Mouse (Mus musculus) liver, adult 2 months (tissue): ENCODE data around the gene Serinc2.
"Not testable (repeated sequence)": the region's sequence is repeated elsewhere in the genome, so short reads cannot be mapped to it uniquely, and the experiment has no call there.

Source experiments
- CTCF ChIP-seq: fragments of 200-500 bp; IDR thresholded peaks from 2 replicates; pipeline ENCODE4 v1.5.1; 2011; ENCODE audit warnings: low read depth, low read length, control low read depth
- POLR2A ChIP-seq: fragments of 200-500 bp; IDR thresholded peaks from 2 replicates; pipeline ENCODE4 v1.6.1; 2011; ENCODE audit warnings: low read length, control low read depth; ENCODE audit not compliant: insufficient read depth; ENCODE audit errors: extremely low read depth

DNA sequence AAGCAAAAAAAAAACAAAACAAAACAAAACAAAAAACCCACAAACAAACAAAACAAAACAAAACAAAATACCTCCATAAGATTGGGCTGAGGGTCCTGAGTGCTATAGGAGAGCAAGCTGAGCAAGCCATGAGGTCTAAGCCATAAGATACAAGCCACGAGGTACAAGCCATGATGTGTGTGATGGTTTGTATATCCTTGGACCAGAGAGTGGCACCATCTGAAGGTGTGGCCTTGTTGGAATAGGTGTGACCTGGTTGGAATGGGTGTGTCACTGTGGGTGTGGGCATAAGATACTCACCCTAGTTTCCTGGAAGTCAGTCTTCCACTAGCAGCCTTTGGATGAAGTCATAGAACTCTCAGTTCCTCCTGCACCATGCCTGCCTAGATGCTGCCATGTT lies 35.4 kb downstream of the Serinc2 start:
- TF ChIP-seq CTCF, POLR2A: not testable (repeated sequence)
